ENCODE assay signal across 18 mouse cellular contexts in the genomic region with DNA sequence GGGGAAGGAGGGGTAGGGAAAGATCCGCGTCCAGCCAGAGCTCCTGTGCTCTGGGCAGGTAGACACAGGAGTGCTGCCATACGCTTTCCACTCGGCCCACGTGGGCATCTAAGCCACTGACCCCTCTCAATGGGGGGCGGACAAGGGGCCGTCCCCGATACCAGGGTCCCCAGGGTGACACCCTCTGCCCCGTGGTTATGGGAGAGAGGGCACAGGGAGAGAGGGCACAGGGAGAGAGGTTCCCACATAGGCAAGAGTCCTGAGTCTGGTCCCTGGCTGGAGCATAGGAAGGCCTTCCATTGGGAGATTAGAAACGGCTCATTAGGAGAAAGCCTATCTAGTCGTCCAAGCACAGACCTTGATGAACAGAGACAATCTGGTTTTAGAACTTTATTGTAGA.
"Had no signal": no experiment of that assay in that cellular context is flagged by ENCODE, and none has a peak within 500 bp of the region (broad histone marks: within the 10 kb centered on the region; RNA-seq: fewer than 3 reads in every experiment).

No protein-coding gene starts in this region.

- H3K4me1 ChIP-seq: liver, embryonic 13.5 days; midbrain, embryonic 12.5 days; midbrain, embryonic 15.5 days; neural tube, embryonic 12.5 days; neural tube, embryonic 15.5 days; stomach, embryonic 15.5 days had no signal

- H3K27me3 ChIP-seq: liver, embryonic 13.5 days; midbrain, embryonic 12.5 days; midbrain, embryonic 15.5 days; neural tube, embryonic 12.5 days; neural tube, embryonic 15.5 days; stomach, embryonic 15.5 days had no signal

- DNase-seq: kidney, adult 18-20 months; kidney, adult 9 months; layer of hippocampus, adult 9-11 months; liver, embryonic 13.5 days; lung, embryonic 14.5 days; retina, postnatal 1 day; right cerebral cortex, postnatal 25 days; spleen, adult 18-20 months; thymus, adult 18-20 months; thymus, postnatal 36 days had no signal

- ATAC-seq: lung, postnatal 0 days; midbrain, embryonic 15.5 days had no signal

- H3K27ac ChIP-seq: layer of hippocampus, adult 2 months; liver, embryonic 13.5 days; macrophage; midbrain, embryonic 12.5 days; midbrain, embryonic 15.5 days; neural tube, embryonic 12.5 days; neural tube, embryonic 15.5 days; stomach, embryonic 15.5 days had no signal

- H3K36me3 ChIP-seq: stomach, embryonic 15.5 days had no signal

- H3K4me2 ChIP-seq: liver, embryonic 13.5 days; lung, embryonic 14.5 days; midbrain, embryonic 12.5 days; midbrain, embryonic 15.5 days; neural tube, embryonic 12.5 days; neural tube, embryonic 15.5 days; stomach, embryonic 15.5 days had no signal

- H3K9me3 ChIP-seq: midbrain, embryonic 12.5 days; midbrain, embryonic 15.5 days; neural tube, embryonic 12.5 days; neural tube, embryonic 15.5 days; stomach, embryonic 15.5 days had no signal

- H3K4me3 ChIP-seq: layer of hippocampus, adult 2 months; liver, embryonic 13.5 days; midbrain, embryonic 12.5 days; midbrain, embryonic 15.5 days; neural tube, embryonic 12.5 days; neural tube, embryonic 15.5 days; stomach, embryonic 15.5 days had no signal

- H3K9ac ChIP-seq: liver, embryonic 13.5 days; lung, embryonic 14.5 days; midbrain, embryonic 12.5 days; midbrain, embryonic 15.5 days; neural tube, embryonic 12.5 days; neural tube, embryonic 15.5 days; stomach, embryonic 15.5 days had no signal
